Mouse (Mus musculus) ES-E14 (cell line): ENCODE measurements around the gene Zfp747.

ENCODE experiments used
- HCFC1 ChIP-seq: IDR thresholded peaks from 2 replicates; pipeline ENCODE4 v1.6.1; 2012; ENCODE audit warnings: low read length, inconsistent platforms, borderline replicate concordance; ENCODE audit not compliant: insufficient read depth
- MAFK ChIP-seq: IDR thresholded peaks from 2 replicates; pipeline ENCODE4 v1.6.1; 2014; ENCODE audit warnings: mild to moderate bottlenecking, low read depth, low read length, inconsistent platforms; ENCODE audit not compliant: insufficient read depth
- ZC3H11A ChIP-seq: IDR thresholded peaks from 2 replicates; pipeline ENCODE4 v1.6.1; 2012; ENCODE audit warnings: low read depth, mild to moderate bottlenecking, inconsistent platforms, low read length, borderline replicate concordance
- ZNF384 ChIP-seq: IDR thresholded peaks from 2 replicates; pipeline ENCODE4 v1.6.1; 2012; ENCODE audit warnings: low read depth, low read length, inconsistent platforms

DNA sequence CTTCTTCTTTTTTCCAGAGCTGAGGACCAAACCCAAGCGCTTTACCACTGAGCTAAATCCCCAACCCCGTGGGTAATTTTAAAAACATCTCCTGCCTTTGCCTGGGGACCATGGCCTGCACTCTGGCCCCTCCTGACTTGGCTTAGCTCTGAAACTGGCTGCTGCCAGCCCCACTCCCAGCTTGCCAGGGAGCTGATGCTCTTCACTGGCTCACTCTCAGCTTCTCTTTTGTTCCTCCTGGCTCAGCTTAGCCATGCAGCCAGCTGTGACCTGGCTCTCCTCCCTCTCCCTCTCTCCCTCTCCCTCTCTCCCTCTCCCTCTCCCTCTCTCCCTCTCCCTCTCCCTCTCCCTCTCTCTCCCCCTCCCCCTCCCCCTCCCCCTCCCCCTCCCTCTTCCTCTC, 49.2 kb downstream of the Zfp747 start:
- TF ChIP-seq ZC3H11A (no peak), MAFK (no peak), HCFC1 (no peak), ZNF384 (no peak)
